Mouse (Mus musculus) liver, embryonic 15.5 days (tissue): ENCODE measurements around the gene Ptges3l. TPM values are rescaled to one million over a fixed set of nuclear protein-coding genes. Genes with fewer than 3 reads are reported as not detected.
A peak's percentile ranks its signal among the peaks of the same experiment; 100 is the strongest.
"Not testable (repeated sequence)": the region's sequence is repeated elsewhere in the genome, so short reads cannot be mapped to it uniquely, and the experiment has no call there.

Experiments
- ATAC-seq: fragments of 200-750 bp; cut with Nextera tagmentation; 2 replicates; pipeline ENCODE4 v1.8.0; 2017; ENCODE audit warnings: moderate number of reproducible peaks, mild to moderate bottlenecking, moderate library complexity; ENCODE audit not compliant: insufficient read depth
- H3K27ac ChIP-seq: fragments of 300-500 bp; sonication (generic); replicated peaks from 2 replicates; pipeline ENCODE4 v1.5.1; 2015; ENCODE audit warnings: mild to moderate bottlenecking, inconsistent platforms
- H3K27me3 ChIP-seq: fragments of 300-500 bp; sonication (generic); 2 replicates; pipeline ENCODE4 v1.6.1; 2015; ENCODE audit warnings: mild to moderate bottlenecking, inconsistent platforms
- H3K36me3 ChIP-seq: fragments of 300-500 bp; sonication (generic); replicated peaks from 2 replicates; pipeline ENCODE4 v1.6.1; 2015; ENCODE audit warnings: moderate library complexity, mild to moderate bottlenecking, inconsistent platforms
- H3K4me1 ChIP-seq: fragments of 300-500 bp; sonication (generic); replicated peaks from 2 replicates; pipeline ENCODE4 v1.6.1; 2015; ENCODE audit warnings: inconsistent platforms
- H3K4me2 ChIP-seq: fragments of 300-500 bp; sonication (generic); 2 replicates; pipeline ENCODE4 v1.6.1; 2015; ENCODE audit warnings: moderate library complexity, mild to moderate bottlenecking, inconsistent platforms
- H3K4me3 ChIP-seq: fragments of 300-500 bp; sonication (generic); replicated peaks from 2 replicates; pipeline ENCODE4 v1.5.1; 2015; ENCODE audit warnings: mild to moderate bottlenecking, inconsistent platforms
- H3K9ac ChIP-seq: fragments of 300-500 bp; sonication (generic); 2 replicates; pipeline ENCODE4 v1.6.1; 2015; ENCODE audit warnings: moderate library complexity, mild to moderate bottlenecking, inconsistent platforms
- H3K9me3 ChIP-seq: fragments of 300-500 bp; sonication (generic); replicated peaks from 2 replicates; pipeline ENCODE4 v1.6.1; 2016; ENCODE audit warnings: inconsistent platforms
- WGBS: fragments of 180-500 bp; shearing (Covaris S2); methylation state at CpG from one replicate; pipeline ENCODE4 v1.1.7; 2015; ENCODE audit warnings: mixed read lengths; ENCODE audit not compliant: insufficient replicate concordance; 5-methylcytosine and 5-hydroxymethylcytosine counted together
- polyA plus RNA-seq: library from polyadenylated mRNA; unstranded; fragments of >200 nt; fragmentation: Nextera tagmentation; extraction: Ambion mirVana; gene quantifications from 2 replicates; pipeline ENCODE4 v1.2.1, GENCODE M21; 2015

Ptges3l gene
- polyA plus RNA-seq, 1 experiment from 2014 or later, result 1.3 TPM

DNA sequence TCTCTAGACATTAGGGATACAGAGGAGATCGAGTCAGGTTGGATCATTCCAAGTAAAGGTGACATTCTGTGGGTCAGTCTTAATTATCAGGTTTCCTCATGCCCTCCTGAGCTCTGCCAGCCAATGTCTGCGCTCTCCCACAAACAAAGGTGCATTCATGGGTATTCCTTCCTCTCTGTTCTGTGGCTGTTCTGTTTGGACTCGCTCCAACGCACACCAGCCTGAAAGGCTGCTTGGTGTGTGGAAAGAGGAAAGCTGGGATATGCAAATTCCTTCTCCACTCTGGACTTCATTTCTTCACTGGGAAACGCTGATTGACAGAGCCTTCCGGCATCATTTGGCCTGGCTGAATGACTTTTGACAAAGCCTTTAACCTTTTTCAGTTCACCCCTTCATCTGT is 29.6 kb upstream of the Ptges3l start:
- no peaks in the 10 kb centered on the region for H3K27me3 ChIP-seq
- H3K36me3 ChIP-seq, result peaks cover 32% of the 10 kb centered on the region
- H3K4me2 ChIP-seq, result no peak overlapping the region
- H3K4me3 ChIP-seq, result no peak overlapping the region
- peaks cover 48% of the 10 kb centered on the region for H3K4me1 ChIP-seq
- no peak for ATAC-seq
- H3K27ac ChIP-seq, result no peak overlapping the region
- no peaks in the 10 kb centered on the region for H3K9me3 ChIP-seq
- 83% methylated on average over 6 of the region's 6 CpGs for WGBS
- no peak overlapping the region for H3K9ac ChIP-seq

DNA sequence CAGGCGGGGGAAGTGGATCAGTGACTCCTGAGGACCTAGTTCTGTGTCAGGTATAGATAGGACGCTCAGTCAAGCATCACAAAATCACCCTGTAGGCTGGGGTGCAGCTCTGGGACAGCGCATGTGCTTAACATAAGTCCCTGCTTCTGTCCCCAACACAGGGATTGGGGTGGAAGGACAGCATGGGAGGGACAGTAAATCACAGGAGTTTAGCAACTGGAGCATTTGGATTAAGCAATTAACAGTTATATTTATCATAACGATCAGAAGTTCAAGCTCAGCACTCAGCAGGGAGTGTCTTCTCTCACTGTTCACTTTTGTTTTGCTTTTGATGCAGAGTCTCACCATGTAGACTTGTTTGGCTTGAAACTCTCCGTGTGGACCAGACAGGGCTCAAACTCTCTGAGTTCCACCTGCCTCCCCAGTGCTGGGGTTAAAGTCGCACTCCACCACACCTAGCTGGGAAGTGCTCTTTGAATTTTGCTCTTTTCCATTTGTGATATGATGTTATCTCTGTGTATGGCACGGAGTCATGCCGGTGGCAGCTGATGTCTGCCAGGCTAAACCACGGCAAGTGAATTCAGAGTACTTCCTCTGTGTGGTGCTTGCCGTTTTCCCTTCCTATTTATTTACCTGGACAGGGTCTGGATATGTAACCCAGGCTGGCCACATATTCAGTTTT is 27.1 kb upstream of the Ptges3l start:
- Histone ChIP-seq H3K27ac (no peak overlapping the region), H3K9me3 (no peaks in the 10 kb centered on the region), H3K27me3 (no peaks in the 10 kb centered on the region), H3K9ac (no peak overlapping the region), H3K4me1 (peaks cover 55% of the 10 kb centered on the region), H3K4me2 (no peak overlapping the region), H3K4me3 (no peak overlapping the region), H3K36me3 (peaks cover 9% of the 10 kb centered on the region; the same call in 1 of the 2 replicates)
- ATAC-seq, result no peak
- WGBS, result 48% methylated on average over 10 of the region's 10 CpGs

DNA sequence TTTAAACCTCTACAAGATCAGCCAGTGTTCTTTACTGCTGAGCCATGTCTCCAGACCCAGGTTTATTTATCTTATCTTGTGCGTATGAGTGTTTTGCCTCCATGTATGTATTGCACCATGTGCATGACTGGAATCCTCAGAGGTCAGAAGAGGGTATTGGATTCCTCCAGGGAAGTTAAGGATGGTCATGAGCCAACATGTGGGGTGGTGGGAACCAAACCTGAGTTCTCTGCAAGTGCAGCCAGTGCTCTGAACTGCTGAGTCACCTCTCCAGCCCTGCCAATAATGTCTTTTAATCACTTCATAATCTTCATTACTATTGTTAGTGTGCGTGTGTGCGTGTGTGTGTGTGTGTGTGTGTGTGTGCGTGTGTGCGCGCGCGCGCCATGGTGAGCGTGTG is 26.4 kb upstream of the Ptges3l start:
- no peak overlapping the region for H3K9ac ChIP-seq
- 82% methylated on average over 10 of the region's 10 CpGs for WGBS
- H3K4me1 ChIP-seq, result peaks cover 55% of the 10 kb centered on the region

DNA sequence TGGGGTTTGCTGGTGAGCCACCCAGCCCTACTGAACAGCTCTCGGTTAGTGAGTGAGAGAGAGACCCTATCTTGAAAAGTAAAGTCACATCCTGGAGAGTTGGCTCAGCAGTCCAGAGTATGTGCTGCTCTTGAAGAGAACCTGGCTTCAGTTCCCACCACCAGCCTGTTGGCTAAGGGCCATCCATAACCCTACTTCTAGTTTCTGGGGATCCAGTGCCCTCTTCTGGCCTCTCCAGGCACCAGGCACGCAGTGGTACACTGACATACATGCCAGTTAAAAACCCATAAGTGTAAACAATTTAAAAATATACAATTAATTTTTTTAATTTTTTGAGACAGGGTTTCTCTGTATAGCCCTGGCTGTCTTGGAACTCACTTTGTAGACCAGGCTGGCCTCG is 25.3 kb upstream of the Ptges3l start:
- H3K27me3 ChIP-seq, result no peaks in the 10 kb centered on the region
- no peak overlapping the region for H3K9ac ChIP-seq
- H3K4me2 ChIP-seq, result no peak overlapping the region
- WGBS, result 83% methylated on average over 3 of the region's 3 CpGs
- H3K4me3 ChIP-seq, result no peak overlapping the region
- peaks cover 48% of the 10 kb centered on the region for H3K4me1 ChIP-seq
- no peak overlapping the region for H3K27ac ChIP-seq
- no peaks in the 10 kb centered on the region for H3K9me3 ChIP-seq
- ATAC-seq, result no peak
- peaks cover 8% of the 10 kb centered on the region for H3K36me3 ChIP-seq

More for the DNA sequence above, 26.4 kb upstream of the Ptges3l start:
- Histone ChIP-seq H3K4me2 (no peak overlapping the region), H3K27ac (no peak overlapping the region), H3K27me3 (no peaks in the 10 kb centered on the region), H3K9me3 (no peaks in the 10 kb centered on the region), H3K4me3 (no peak overlapping the region), H3K36me3 (peaks cover 3% of the 10 kb centered on the region; the same call in 1 of the 2 replicates)
- no peak for ATAC-seq

DNA sequence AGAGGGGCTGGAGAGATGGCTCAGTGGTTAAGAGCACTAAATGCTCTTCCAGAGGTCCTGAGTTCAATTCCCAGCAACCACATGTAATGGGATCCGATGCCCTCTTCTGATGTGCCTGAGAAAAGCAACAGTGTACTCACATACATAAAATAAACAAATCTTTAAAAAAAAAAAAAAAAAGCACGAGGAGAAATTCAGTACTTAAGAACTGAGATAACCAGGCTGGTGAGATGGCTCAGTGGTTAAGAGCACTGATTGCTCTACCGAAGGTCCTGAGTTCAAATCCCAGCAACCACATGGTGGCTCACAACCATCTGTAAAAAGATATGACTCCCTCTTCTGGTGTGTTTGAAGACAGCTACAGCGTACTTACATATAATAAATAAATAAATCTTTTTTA is 24.5 kb upstream of the Ptges3l start:
- Histone ChIP-seq H3K27ac (peak overlapping the region; percentile 93), H3K36me3 (peaks cover 16% of the 10 kb centered on the region), H3K4me2 (peak overlapping the region; percentile 76), H3K4me1 (peaks cover 52% of the 10 kb centered on the region), H3K4me3 (peak overlapping the region; percentile 75)
- not testable (repeated sequence) for H3K9me3 ChIP-seq, H3K27me3 ChIP-seq, H3K9ac ChIP-seq, ATAC-seq
- 59% methylated on average over 4 of the region's 4 CpGs for WGBS

DNA sequence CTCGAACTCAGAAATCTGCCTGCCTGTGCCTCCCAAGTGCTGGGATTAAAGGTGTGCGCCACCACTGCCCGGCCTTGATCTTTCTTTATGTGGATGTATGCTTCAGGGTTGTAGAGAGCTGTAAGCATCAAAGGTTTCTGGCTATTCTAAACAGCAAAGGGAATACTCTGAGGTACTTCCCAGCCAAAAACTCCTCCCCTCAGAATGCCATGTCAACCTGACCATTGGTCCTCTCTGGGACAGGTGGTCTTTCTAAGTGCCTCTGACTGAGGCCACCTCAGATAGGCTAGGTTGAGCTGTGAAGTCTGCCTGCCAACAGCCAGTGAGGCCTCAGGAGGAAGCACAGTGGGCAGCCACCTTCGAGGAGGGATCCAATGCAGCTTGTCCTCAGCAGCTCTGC is 23.8 kb upstream of the Ptges3l start:
- Histone ChIP-seq H3K4me1 (peaks cover 56% of the 10 kb centered on the region), H3K27ac (peak overlapping the region; percentile 93), H3K4me3 (peak overlapping the region; percentile 75), H3K9ac (peak overlapping the region; percentile 69), H3K4me2 (peak overlapping the region; percentile 76), H3K27me3 (no peaks in the 10 kb centered on the region), H3K36me3 (peaks cover 23% of the 10 kb centered on the region), H3K9me3 (no peaks in the 10 kb centered on the region)
- peak; percentile 10; the same call in 1 of the 2 replicates for ATAC-seq
- WGBS, result 38% methylated on average over 4 of the region's 4 CpGs

DNA sequence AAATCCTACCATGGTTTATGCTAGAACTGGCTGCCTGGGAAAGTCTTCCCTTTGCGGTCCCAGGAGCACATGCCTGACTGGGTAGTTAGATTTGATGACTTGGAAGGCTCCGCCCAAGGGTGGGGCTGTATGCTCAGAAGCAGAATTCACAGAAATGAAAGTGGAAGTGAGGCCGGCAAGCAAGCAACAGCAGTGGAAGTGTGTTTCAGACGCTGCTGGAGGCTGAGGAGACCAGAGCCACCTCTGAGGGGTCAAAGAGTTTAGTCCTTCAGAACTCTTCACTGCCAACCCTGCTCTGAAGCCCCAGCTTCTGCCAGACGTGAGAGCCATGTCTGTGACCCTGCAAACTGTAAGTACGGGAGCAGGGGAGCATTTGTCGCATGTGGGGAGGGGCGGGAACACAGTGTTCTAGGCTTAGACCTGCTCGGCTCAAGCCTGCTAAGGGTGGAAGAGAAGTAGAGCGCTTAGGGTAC is 23.2 kb upstream of the Ptges3l start, which contains the start of gene Ifi35:
Gene Ifi35, plus strand, starts transcription at position 134 of the 473 bp plus-strand sequence.
- WGBS, result 5% methylated on average over 10 of the region's 10 CpGs
- H3K27ac ChIP-seq, result peak within 1 kb of the TSS; percentile 93
- peak within 1 kb of the TSS; percentile 76 for H3K4me2 ChIP-seq

DNA sequence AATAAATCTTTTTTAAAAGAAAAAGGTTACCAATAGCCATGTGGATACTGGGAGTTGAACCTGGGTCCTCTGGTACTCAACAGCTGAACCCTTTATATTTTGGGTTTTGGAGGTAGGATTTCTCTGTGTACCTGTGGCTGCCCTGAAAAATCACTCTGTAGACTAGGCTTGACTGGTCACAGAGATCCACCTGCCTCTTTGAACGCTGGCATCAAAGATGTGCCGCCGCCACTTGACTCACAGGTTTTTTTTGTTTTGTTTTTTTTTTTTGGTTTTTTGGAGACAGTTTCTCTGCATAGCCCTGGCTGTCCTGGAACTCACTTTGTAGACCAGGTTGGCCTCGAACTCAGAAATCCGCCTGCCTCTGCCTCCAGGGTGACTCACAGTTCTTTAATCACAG is 22.7 kb upstream of the Ptges3l start:
- ATAC-seq, result no peak
- peak overlapping the region; percentile 76 for H3K4me2 ChIP-seq

More for the DNA sequence above, 23.2 kb upstream of the Ptges3l start, which contains the start of gene Ifi35:
- Histone ChIP-seq H3K27me3 (no peaks in the 10 kb centered on the region), H3K4me3 (peak within 1 kb of the TSS; percentile 75), H3K9me3 (no peaks in the 10 kb centered on the region), H3K4me1 (peaks cover 62% of the 10 kb centered on the region), H3K9ac (peak within 1 kb of the TSS; percentile 69), H3K36me3 (peaks cover 29% of the 10 kb centered on the region)
- ATAC-seq, result peak; percentile 85

DNA sequence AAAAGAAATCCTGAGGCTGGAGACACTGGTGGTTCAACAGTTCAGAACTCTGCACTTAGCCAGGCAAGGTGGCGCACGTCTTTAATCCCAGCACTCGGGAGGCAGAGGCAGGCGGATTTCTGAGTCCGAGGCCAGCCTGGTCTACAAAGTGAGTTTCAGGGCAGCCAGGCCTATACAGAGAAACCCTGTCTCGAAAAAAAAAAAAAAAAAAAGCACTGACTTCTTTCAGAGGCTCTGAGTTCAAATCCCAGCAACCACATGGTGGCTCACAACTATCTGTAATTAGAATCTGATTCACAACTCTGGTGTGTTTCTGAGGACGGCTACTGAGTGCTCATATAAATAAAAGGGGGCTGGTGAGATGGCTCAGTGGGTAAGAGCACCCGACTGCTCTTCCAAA is 21.7 kb upstream of the Ptges3l start:
- 75% methylated on average over 8 of the region's 8 CpGs for WGBS
- H3K4me1 ChIP-seq, result peaks cover 61% of the 10 kb centered on the region
- H3K4me2 ChIP-seq, H3K9ac ChIP-seq, H3K9me3 ChIP-seq, H3K27ac ChIP-seq, ATAC-seq, H3K27me3 ChIP-seq, H3K4me3 ChIP-seq: not testable (repeated sequence)
- H3K36me3 ChIP-seq, result peaks cover 33% of the 10 kb centered on the region

More for the DNA sequence above, 22.7 kb upstream of the Ptges3l start:
- Histone ChIP-seq H3K4me3 (peak overlapping the region; percentile 75), H3K9me3 (no peaks in the 10 kb centered on the region), H3K36me3 (peaks cover 33% of the 10 kb centered on the region), H3K4me1 (peaks cover 67% of the 10 kb centered on the region), H3K27me3 (no peaks in the 10 kb centered on the region), H3K9ac (peak overlapping the region; percentile 69; the same call in 1 of the 2 replicates), H3K27ac (peak overlapping the region; percentile 93)
- 75% methylated on average over 5 of the region's 5 CpGs for WGBS

DNA sequence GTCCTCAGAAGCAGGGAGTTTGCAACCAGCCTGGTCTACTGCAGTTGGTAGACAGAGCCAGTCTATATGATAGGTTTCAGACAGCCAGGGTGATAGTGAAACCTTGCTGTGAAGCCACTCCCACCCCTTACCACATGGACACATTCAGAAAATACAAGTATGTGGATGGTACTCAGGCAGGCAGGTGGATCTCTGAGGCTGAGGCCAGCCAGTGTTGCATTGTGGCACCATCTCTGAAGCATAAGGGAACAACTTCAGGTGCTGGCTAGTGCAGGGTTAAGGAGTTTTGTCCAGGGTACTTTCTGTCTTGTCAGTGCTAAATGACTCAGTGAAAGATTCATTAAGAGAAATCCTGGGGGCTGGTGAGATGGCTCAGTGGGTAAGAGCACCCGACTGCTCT is 21.2 kb upstream of the Ptges3l start:
- ATAC-seq, result no peak
- WGBS, result 68% methylated on average over 1 of the region's 1 CpGs
- Histone ChIP-seq H3K36me3 (peaks cover 33% of the 10 kb centered on the region), H3K9me3 (no peaks in the 10 kb centered on the region), H3K9ac (no peak overlapping the region), H3K27me3 (no peaks in the 10 kb centered on the region), H3K27ac (0 out of 2 replicates have a peak overlapping the region, but pooled peaks have one; percentile 24), H3K4me1 (peaks cover 56% of the 10 kb centered on the region), H3K4me2 (no peak overlapping the region), H3K4me3 (no peak overlapping the region)

DNA sequence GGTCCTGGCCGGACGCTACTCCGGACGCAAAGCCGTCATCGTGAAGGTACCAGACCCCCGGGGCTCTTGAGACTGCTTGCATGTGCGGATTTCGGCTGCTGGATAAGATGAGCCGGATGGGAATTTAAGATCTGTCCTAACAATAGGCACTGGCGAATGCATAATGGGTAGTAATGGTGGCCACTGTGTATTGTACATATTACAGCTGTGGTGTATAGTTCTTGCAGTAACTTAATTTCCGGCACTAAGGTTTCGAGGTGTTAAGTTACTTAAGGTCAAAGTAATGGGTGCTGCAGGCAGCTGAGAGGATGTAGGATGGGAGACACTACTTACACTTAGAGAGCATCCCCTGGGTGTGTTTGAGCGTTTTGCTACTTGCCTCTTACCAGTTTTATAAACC is 17.6 kb upstream of the Ptges3l start:
- H3K9ac ChIP-seq, result peak overlapping the region; percentile 78
- peak overlapping the region; percentile 83 for H3K27ac ChIP-seq
- no peaks in the 10 kb centered on the region for H3K27me3 ChIP-seq
- H3K36me3 ChIP-seq, result peaks cover 33% of the 10 kb centered on the region
- H3K4me2 ChIP-seq, result peak overlapping the region; percentile 80
- peaks cover 30% of the 10 kb centered on the region for H3K4me1 ChIP-seq
- H3K9me3 ChIP-seq, result no peaks in the 10 kb centered on the region
- no peak for ATAC-seq
- peak overlapping the region; percentile 81 for H3K4me3 ChIP-seq
- 0% methylated on average over 14 of the region's 14 CpGs for WGBS
